Mouse (Mus musculus) liver, embryonic 11.5 days (tissue): ENCODE results near the gene Cldn14. TPM values are rescaled to one million over a fixed set of nuclear protein-coding genes. Genes with fewer than 3 reads are reported as not detected.

ENCODE experiments used
- ATAC-seq: fragments of 200-750 bp; cut with Nextera tagmentation; replicated peaks from 2 replicates; pipeline ENCODE4 v1.8.0; 2017; ENCODE audit warnings: moderate number of reproducible peaks, mild to moderate bottlenecking, moderate TSS enrichment, moderate library complexity; ENCODE audit not compliant: low FRiP score
- DNase-seq: peaks from one replicate; pipeline ENCODE4 v3.0.0-alpha.2; 2017; ENCODE audit warnings: low spot score
- H3K27ac ChIP-seq: fragments of 300-500 bp; sonication (generic); 2 replicates; pipeline ENCODE4 v1.5.1; 2014; ENCODE audit warnings: mild to moderate bottlenecking, low read depth, low read length, control low read depth
- H3K27me3 ChIP-seq: fragments of 300-500 bp; sonication (generic); replicated peaks from 2 replicates; pipeline ENCODE4 v1.6.1; 2014; ENCODE audit warnings: low read length, mixed read lengths; ENCODE audit not compliant: control insufficient read depth, insufficient read depth
- H3K36me3 ChIP-seq: fragments of 300-500 bp; sonication (generic); 2 replicates; pipeline ENCODE4 v1.6.1; 2014; ENCODE audit warnings: mild to moderate bottlenecking, low read length, moderate library complexity, mixed read lengths; ENCODE audit not compliant: control insufficient read depth, insufficient read depth
- H3K4me1 ChIP-seq: fragments of 300-500 bp; sonication (generic); replicated peaks from 2 replicates; pipeline ENCODE4 v1.6.1; 2014; ENCODE audit warnings: low read length, mixed read lengths; ENCODE audit not compliant: control insufficient read depth, insufficient read depth
- H3K4me2 ChIP-seq: fragments of 300-500 bp; sonication (generic); 2 replicates; pipeline ENCODE4 v1.6.1; 2014; ENCODE audit warnings: mild to moderate bottlenecking, control low read depth, moderate library complexity
- H3K4me3 ChIP-seq: fragments of 300-500 bp; sonication (generic); 2 replicates; pipeline ENCODE4 v1.5.1; 2014; ENCODE audit warnings: low read depth, low read length, control low read depth
- H3K9ac ChIP-seq: fragments of 300-500 bp; sonication (generic); 2 replicates; pipeline ENCODE4 v1.6.1; 2014; ENCODE audit warnings: low read depth, low read length, control low read depth
- H3K9me3 ChIP-seq: fragments of 300-500 bp; sonication (generic); 2 replicates; pipeline ENCODE4 v1.6.1; 2016; ENCODE audit warnings: low read length, inconsistent platforms, mixed read lengths; ENCODE audit not compliant: control insufficient read depth
- WGBS: fragments of 180-500 bp; shearing (Covaris S2); extraction: QIAGEN DNeasy Blood & Tissue Kit; methylation state at CpG from one replicate; pipeline ENCODE4 v1.1.7; 2014; 5-methylcytosine and 5-hydroxymethylcytosine counted together
- polyA plus RNA-seq: library from polyadenylated mRNA; unstranded; fragments of >200 nt; fragmentation: Nextera tagmentation; extraction: Ambion mirVana; gene quantifications from 2 replicates; pipeline ENCODE4 v1.2.1, GENCODE M21; 2014

Cldn14 gene
- polyA plus RNA-seq, 1 experiment from 2014 or later: 0.14 TPM

DNA sequence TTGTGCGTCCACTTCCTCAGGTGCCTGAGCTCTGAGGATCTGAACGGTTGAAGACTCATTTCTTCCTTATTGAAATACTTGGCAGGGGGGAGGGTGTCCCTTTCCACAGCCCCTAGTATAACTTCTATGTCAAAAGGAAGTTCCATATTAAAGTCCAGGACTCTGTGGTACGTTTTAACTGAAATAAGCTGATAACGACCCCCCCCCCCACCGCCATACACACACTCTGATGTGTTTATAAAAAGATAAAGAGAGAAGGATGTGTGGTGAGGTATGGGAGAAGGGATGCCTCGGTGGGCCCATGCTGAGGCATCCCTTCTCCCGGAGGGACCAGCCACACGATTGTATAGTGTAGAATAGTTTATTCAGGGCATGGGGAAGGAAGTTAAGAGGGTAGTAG lies 34.4 kb downstream of the Cldn14 start:
- no peak overlapping the region for H3K27ac ChIP-seq
- no peaks in the 10 kb centered on the region for H3K27me3 ChIP-seq
- no peak overlapping the region for H3K4me3 ChIP-seq
- peak overlapping the region; percentile 62 for H3K4me2 ChIP-seq
- no peaks in the 10 kb centered on the region for H3K36me3 ChIP-seq
- H3K9ac ChIP-seq: no peak overlapping the region
- H3K4me1 ChIP-seq: peaks cover 4% of the 10 kb centered on the region; the same call in 1 of the 2 replicates
- no peak for DNase-seq
- WGBS: 37% methylated on average over 8 of the region's 8 CpGs
- H3K9me3 ChIP-seq: no peaks in the 10 kb centered on the region
- ATAC-seq: no peak

DNA sequence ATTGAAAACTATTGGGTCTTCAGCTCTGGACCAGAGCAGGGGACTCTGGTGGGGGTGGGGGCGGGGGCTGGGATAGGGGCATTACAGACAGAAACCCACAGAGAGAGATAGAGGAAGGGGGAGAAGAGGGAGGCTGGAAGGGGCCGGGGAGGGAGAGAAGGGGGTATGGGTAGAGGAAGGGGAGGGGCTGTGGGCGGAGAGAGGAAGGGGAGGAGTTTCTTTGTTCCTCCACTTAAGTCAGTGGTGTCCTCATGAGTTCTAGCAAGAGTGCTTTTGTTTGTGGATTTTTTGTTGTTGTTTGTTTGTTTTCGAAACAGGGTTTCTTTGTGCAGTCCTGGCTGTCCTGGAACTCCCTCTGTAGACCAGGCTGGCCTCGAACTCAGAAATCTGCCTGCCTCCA lies 35.1 kb downstream of the Cldn14 start:
- no peak overlapping the region for H3K9ac ChIP-seq
- no peaks in the 10 kb centered on the region for H3K9me3 ChIP-seq
- H3K27ac ChIP-seq: no peak overlapping the region

DNA sequence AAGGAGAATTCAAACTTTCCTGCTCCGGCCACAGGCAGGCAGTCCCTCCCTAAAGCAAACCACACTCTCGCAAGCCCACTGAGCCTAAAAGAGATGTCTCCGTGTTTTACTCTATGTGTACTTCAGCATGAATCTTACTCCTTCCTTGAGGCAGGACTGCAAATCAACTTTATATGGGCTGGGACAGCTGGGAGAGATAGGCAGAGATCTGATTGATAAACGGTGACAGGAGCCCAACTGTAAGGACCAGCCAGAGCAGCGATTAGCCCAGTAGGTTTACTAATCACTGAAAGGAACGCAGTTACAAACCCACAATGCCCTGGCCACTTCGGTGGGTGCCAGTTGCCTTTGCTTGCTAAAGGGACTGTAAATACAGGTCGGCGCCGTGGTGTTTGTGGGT lies 35.5 kb downstream of the Cldn14 start:
- Histone ChIP-seq H3K9me3 (no peaks in the 10 kb centered on the region), H3K36me3 (no peaks in the 10 kb centered on the region), H3K4me1 (peaks cover 4% of the 10 kb centered on the region; the same call in 1 of the 2 replicates), H3K27me3 (no peaks in the 10 kb centered on the region), H3K4me2 (peak overlapping the region; percentile 62), H3K9ac (no peak overlapping the region), H3K27ac (no peak overlapping the region), H3K4me3 (peak overlapping the region; percentile 31)
- no peak for ATAC-seq
- DNase-seq: peak; percentile 45
- WGBS: 19% methylated on average over 10 of the region's 10 CpGs

More for the DNA sequence above, 35.1 kb downstream of the Cldn14 start:
- Histone ChIP-seq H3K36me3 (no peaks in the 10 kb centered on the region), H3K4me3 (peak overlapping the region; percentile 31), H3K27me3 (no peaks in the 10 kb centered on the region), H3K4me2 (peak overlapping the region; percentile 62), H3K4me1 (peaks cover 4% of the 10 kb centered on the region; the same call in 1 of the 2 replicates)
- peak; percentile 52 for DNase-seq
- ATAC-seq: peak; percentile 71
- WGBS: 37% methylated on average over 5 of the region's 5 CpGs

DNA sequence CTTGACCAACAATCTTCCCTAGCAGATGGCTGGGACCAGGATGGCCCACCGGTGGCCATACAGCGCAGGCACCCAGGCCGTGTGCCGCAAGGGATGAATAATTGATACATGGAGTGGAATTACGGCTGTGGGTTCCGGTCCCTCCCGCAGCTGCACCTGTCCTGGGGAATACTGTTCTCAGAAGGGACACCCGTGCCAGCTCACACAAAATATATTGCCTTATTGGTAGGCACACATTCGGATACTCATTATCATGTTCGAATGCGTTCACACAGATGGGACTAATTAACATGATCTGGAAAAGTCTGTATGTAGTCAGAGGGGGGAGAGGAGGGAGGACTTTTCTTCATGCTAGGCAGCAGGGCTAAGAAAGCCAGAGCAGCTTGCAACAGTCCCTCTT lies 37.6 kb downstream of the Cldn14 start:
- Histone ChIP-seq H3K9ac (no peak overlapping the region), H3K36me3 (no peaks in the 10 kb centered on the region), H3K4me2 (no peak overlapping the region), H3K9me3 (no peaks in the 10 kb centered on the region), H3K4me1 (peaks cover 4% of the 10 kb centered on the region; the same call in 1 of the 2 replicates), H3K4me3 (no peak overlapping the region), H3K27ac (no peak overlapping the region), H3K27me3 (no peaks in the 10 kb centered on the region)
- DNase-seq: no peak
- no peak for ATAC-seq
- WGBS: 88% methylated on average over 11 of the region's 11 CpGs

DNA sequence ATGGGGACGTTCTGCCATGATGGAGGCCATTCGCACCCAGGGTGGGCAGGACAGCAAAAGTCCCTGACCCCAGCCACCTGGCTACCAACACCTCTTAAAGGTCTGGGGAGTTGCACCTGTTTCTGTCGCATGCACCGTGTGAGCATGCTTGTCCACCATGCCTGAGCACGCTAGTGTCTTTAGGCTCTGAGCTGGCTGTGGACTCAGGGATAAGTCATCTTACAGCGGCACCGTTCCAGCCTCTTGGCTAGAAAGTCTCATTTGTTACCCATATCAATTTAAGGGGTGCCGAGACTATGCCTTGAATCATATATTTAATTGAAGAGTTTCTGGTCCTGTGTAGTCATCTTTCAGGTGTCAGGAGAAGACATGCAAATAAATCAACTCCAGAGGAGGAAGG lies 40.7 kb downstream of the Cldn14 start:
- H3K4me1 ChIP-seq: peaks cover 2% of the 10 kb centered on the region; the same call in 1 of the 2 replicates
- no peak overlapping the region for H3K9ac ChIP-seq
- ATAC-seq: no peak
- no peak overlapping the region for H3K4me3 ChIP-seq
- no peaks in the 10 kb centered on the region for H3K27me3 ChIP-seq
- H3K36me3 ChIP-seq: no peaks in the 10 kb centered on the region
- no peaks in the 10 kb centered on the region for H3K9me3 ChIP-seq
- WGBS: 91% methylated on average over 8 of the region's 8 CpGs
- no peak overlapping the region for H3K27ac ChIP-seq
- no peak for DNase-seq
- no peak overlapping the region for H3K4me2 ChIP-seq

DNA sequence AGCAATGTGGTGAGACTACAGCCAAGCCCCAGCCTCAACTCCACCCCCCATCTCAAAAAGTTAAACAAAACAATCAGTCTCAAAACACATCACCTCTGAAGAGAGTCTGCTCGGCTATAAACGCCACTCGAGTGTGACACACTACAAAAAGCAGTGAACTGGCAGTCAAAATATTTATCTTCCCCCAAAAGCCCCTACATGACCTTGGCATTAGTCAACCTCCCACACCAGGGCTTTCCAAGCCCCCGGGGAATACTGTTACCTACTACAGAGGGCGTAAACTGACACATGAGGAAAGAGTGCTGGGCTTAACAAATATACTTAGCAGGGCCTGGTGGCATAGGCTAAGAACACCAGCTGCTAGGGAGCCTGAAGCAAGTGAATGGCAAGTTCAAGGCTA lies 46.4 kb downstream of the Cldn14 start:
- H3K27ac ChIP-seq: no peak overlapping the region
- DNase-seq: no peak
- 61% methylated on average over 5 of the region's 5 CpGs for WGBS
- H3K4me2 ChIP-seq: no peak overlapping the region
- ATAC-seq: no peak
- no peaks in the 10 kb centered on the region for H3K9me3 ChIP-seq
- no peak overlapping the region for H3K9ac ChIP-seq
- H3K36me3 ChIP-seq: no peaks in the 10 kb centered on the region
- no peak overlapping the region for H3K4me3 ChIP-seq
- no peaks in the 10 kb centered on the region for H3K27me3 ChIP-seq
- no peaks in the 10 kb centered on the region for H3K4me1 ChIP-seq

DNA sequence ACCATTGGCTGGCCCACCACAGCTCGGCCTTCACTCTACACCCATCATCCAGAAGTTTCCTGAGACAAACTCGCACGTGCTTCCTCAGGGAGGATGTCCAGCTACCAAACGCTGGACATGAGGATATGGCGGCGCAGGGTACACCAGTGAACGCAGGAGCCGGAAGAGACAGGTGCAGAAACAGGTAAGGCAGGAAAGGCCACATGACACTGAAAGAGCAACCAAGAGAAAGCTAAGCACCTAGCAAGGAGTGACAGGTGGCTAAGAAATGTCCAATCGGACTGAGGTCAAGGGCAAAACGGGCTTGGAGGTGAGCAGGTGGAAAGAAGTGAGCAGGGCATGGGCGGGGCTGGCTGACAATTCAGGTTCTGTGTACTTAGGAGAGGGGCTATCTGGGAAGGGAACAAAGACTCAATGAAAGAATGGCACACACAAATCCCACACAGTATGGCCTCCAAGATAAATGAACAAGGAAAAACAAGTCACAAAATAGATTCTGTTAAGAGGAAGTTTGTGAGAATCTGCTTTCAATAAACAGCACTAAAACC lies 47.5 kb downstream of the Cldn14 start:
- no peak overlapping the region for H3K9ac ChIP-seq
- H3K27me3 ChIP-seq: no peaks in the 10 kb centered on the region
- H3K4me3 ChIP-seq: no peak overlapping the region
- no peak for ATAC-seq
- no peak overlapping the region for H3K27ac ChIP-seq
- no peak for DNase-seq
- 82% methylated on average over 11 of the region's 11 CpGs for WGBS
- no peaks in the 10 kb centered on the region for H3K36me3 ChIP-seq
- H3K4me2 ChIP-seq: no peak overlapping the region
- H3K9me3 ChIP-seq: no peaks in the 10 kb centered on the region
- no peaks in the 10 kb centered on the region for H3K4me1 ChIP-seq

DNA sequence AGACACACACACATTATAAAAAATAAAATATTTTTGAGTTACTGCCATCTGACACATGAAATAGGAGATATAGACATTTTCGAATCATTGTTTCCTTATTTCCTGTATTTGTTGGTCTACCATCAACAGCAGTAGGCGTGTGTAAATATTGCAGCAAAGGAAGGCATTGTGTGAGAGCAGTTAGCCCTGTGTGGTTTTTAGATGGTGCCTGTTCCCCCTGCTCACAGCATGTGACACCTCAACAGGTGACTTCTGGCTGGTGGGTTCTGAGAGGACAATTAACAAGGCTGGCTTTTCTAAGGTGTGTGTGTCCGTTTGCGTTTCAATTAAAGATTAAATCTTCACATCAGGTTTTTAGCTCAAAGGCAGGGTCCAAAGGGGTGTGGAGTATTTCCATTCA lies 48.1 kb downstream of the Cldn14 start:
- Histone ChIP-seq H3K9ac (no peak overlapping the region), H3K27ac (no peak overlapping the region), H3K4me1 (no peaks in the 10 kb centered on the region), H3K9me3 (no peaks in the 10 kb centered on the region), H3K4me3 (no peak overlapping the region), H3K36me3 (no peaks in the 10 kb centered on the region), H3K27me3 (no peaks in the 10 kb centered on the region), H3K4me2 (no peak overlapping the region)
- DNase-seq (no peak), ATAC-seq (no peak)
- 83% methylated on average over 4 of the region's 4 CpGs for WGBS

DNA sequence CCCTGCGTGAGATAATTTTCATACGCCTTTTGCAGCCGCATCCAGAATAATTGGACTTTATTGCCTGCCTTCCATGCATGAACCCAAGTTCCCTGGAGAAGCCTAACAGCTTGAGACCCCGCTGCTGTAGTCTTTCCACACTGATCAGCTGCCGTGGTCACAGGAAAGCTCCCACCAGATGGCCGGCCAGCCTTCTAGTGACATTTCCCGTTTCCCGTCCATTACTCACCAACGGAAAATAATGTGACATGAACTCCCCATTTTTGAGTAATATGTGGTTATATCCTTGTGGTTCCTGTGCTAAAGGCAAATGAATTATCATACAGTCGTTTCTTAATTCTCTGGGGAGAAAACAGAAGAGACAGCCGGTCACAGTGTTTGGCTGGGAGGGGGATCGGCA lies 51.2 kb downstream of the Cldn14 start:
- Histone ChIP-seq H3K4me2 (no peak overlapping the region), H3K36me3 (no peaks in the 10 kb centered on the region)
- no peak for ATAC-seq

More for the DNA sequence above, 51.2 kb downstream of the Cldn14 start:
- Histone ChIP-seq H3K9me3 (no peaks in the 10 kb centered on the region), H3K27ac (no peak overlapping the region), H3K4me1 (no peaks in the 10 kb centered on the region), H3K4me3 (no peak overlapping the region), H3K27me3 (no peaks in the 10 kb centered on the region), H3K9ac (no peak overlapping the region)
- WGBS: 64% methylated on average over 12 of the region's 12 CpGs
- no peak for DNase-seq
